Mouse (Mus musculus): ENCODE data around the gene Mras. TPM values are rescaled to one million over a fixed set of nuclear protein-coding genes. Genes with fewer than 3 reads are reported as not detected.

The Mras gene
- polyA plus RNA-seq, 1 experiment from 2014 or later = 10.8 TPM

DNA sequence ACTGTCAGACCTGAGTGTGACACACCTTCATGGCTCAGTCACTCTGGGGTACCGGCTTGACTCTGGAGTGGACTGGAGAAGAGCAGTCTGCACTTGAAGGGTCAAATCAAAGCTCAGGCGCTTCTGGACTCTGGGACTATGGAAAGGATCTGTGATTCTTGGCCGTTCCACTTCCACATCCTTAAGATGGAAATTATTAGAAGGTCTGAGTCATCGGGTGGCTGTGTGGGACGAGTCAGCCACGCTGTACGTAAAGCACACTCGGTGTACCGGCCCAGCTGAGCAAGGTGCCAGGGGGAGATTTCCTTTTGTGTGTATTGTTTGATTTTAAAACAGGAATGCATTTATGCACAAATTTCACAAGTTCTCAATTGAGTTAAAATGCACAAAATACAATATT, 75.2 kb downstream of the Mras start:
- Histone ChIP-seq H3K9me3 (no peaks in the 10 kb centered on the region), H3K4me3 (no peak overlapping the region), H3K27me3 (replicated peaks; ENCODE audit: low read depth, poor library complexity, severe bottlenecking) (peaks cover 38% of the 10 kb centered on the region), H3K27ac (replicated peaks) (no peak overlapping the region), H3K36me3 (replicated peaks) (no peaks in the 10 kb centered on the region), H3K4me1 (peaks cover 15% of the 10 kb centered on the region)
- 91% methylated on average over 9 of the region's 9 CpGs for WGBS
- no peak for DNase-seq (ENCODE audit: low spot score)

- H3K36me3 ChIP-seq (replicated peaks) = no peaks in the 10 kb centered on the region
- peaks cover 62% of the 10 kb centered on the region for H3K27me3 ChIP-seq (replicated peaks; ENCODE audit: low read depth, poor library complexity, severe bottlenecking)
- H3K27ac ChIP-seq (replicated peaks) = no peak overlapping the region
- H3K4me3 ChIP-seq = no peak overlapping the region
- WGBS = 89% methylated on average over 15 of the region's 15 CpGs
- no peaks in the 10 kb centered on the region for H3K9me3 ChIP-seq
- H3K4me1 ChIP-seq = peaks cover 22% of the 10 kb centered on the region
- DNase-seq (ENCODE audit: low spot score) = no peak
Measured at GRCm38 (mm10) chr9:99359012-99359411, 78.2 kb downstream of the Mras start.

GRCm38 (mm10) chr9:99357921-99358692, 79.1 kb downstream of the Mras start, which contains the start of gene Esyt3:
Gene Esyt3, minus strand, starts transcription at chr9:99358557.
- Histone ChIP-seq H3K4me3 (peak within 1 kb of the TSS; percentile 64), H3K27ac (replicated peaks) (no peak within 1 kb of the TSS; the same call in 1 of the 2 replicates), H3K9me3 (no peaks in the 10 kb centered on the region), H3K36me3 (replicated peaks) (no peaks in the 10 kb centered on the region), H3K4me1 (peaks cover 22% of the 10 kb centered on the region), H3K27me3 (replicated peaks; ENCODE audit: low read depth, poor library complexity, severe bottlenecking) (peaks cover 62% of the 10 kb centered on the region)
- peak; percentile 61 for DNase-seq (ENCODE audit: low spot score)
- under 1% methylated on average over 66 of the region's 66 CpGs for WGBS

GRCm38 (mm10) chr9:99357561-99357920, 79.6 kb downstream of the Mras start:
- Histone ChIP-seq H3K4me3 (peak overlapping the region; percentile 64), H3K4me1 (peaks cover 22% of the 10 kb centered on the region), H3K27ac (replicated peaks) (no peak overlapping the region), H3K36me3 (replicated peaks) (no peaks in the 10 kb centered on the region), H3K27me3 (replicated peaks; ENCODE audit: low read depth, poor library complexity, severe bottlenecking) (peaks cover 62% of the 10 kb centered on the region), H3K9me3 (no peaks in the 10 kb centered on the region)
- WGBS = 4% methylated on average over 19 of the region's 19 CpGs
- peak; percentile 33 for DNase-seq (ENCODE audit: low spot score)

DNA sequence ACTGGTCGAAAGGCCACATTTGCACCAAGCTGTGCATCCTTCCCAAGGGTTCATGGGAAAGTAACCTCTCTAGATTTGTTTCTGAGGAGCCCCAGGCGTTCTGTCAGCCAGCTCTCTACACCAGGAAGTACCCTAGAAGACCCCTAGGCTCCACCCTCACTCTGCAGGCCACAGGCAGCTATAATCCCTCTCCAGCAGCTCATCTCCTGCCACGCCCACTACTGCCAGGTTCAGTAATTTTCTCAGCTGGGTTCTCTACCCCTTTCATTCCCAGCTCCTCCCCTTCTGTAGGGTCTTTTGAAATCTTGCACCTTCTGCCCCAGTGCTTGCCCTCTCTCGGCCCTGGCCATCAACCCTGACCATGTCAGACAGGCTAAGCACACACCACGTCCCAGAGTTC, 81.2 kb downstream of the Mras start:
- H3K27me3 ChIP-seq (replicated peaks; ENCODE audit: low read depth, poor library complexity, severe bottlenecking) = peaks cover 62% of the 10 kb centered on the region

DNA sequence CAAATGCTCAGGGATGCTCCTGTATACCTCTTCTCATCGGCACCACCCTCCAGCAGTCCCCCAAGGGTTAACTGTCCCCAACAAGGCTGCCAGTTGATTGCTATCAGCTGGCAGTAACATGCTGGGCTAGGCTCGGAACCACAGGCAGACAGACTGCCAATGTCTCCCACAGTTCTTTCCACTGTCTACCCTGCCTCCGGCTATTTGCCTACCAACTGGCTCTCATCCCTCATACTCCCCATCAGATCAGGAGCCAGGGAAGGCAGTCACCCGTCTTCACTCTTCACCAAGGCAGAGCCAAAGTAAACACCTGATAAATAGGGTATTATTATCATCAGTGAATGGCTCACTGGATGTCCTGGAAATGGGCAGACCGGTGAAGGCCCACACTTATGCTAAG, 82.4 kb downstream of the Mras start:
- Histone ChIP-seq H3K36me3 (replicated peaks) (no peaks in the 10 kb centered on the region), H3K4me3 (no peak overlapping the region), H3K4me1 (peaks cover 22% of the 10 kb centered on the region), H3K9me3 (no peaks in the 10 kb centered on the region), H3K27ac (replicated peaks) (no peak overlapping the region), H3K27me3 (replicated peaks; ENCODE audit: low read depth, poor library complexity, severe bottlenecking) (peaks cover 52% of the 10 kb centered on the region)
- WGBS = 63% methylated on average over 5 of the region's 5 CpGs
- no peak for DNase-seq (ENCODE audit: low spot score)

More for the DNA sequence above, 81.2 kb downstream of the Mras start:
- Histone ChIP-seq H3K9me3 (no peaks in the 10 kb centered on the region), H3K4me1 (peaks cover 22% of the 10 kb centered on the region), H3K4me3 (no peak overlapping the region), H3K36me3 (replicated peaks) (no peaks in the 10 kb centered on the region), H3K27ac (replicated peaks) (no peak overlapping the region)
- no peak for DNase-seq (ENCODE audit: low spot score)
- 22% methylated on average over 5 of the region's 5 CpGs for WGBS

GRCm38 (mm10) chr9:99353390-99353789, 83.8 kb downstream of the Mras start:
- Histone ChIP-seq H3K9me3 (no peaks in the 10 kb centered on the region), H3K36me3 (replicated peaks) (no peaks in the 10 kb centered on the region), H3K27me3 (replicated peaks; ENCODE audit: low read depth, poor library complexity, severe bottlenecking) (peaks cover 38% of the 10 kb centered on the region), H3K4me1 (peaks cover 20% of the 10 kb centered on the region), H3K4me3 (no peak overlapping the region), H3K27ac (replicated peaks) (no peak overlapping the region)
- no peak for DNase-seq (ENCODE audit: low spot score)
- 69% methylated on average over 6 of the region's 6 CpGs for WGBS

GRCm38 (mm10) chr9:99352964-99353363, 84.2 kb downstream of the Mras start:
- H3K9me3 ChIP-seq = no peaks in the 10 kb centered on the region
- no peak overlapping the region for H3K4me3 ChIP-seq
- H3K27ac ChIP-seq (replicated peaks) = no peak overlapping the region
- 72% methylated on average over 4 of the region's 4 CpGs for WGBS
- peaks cover 34% of the 10 kb centered on the region for H3K27me3 ChIP-seq (replicated peaks; ENCODE audit: low read depth, poor library complexity, severe bottlenecking)
- H3K4me1 ChIP-seq = peaks cover 16% of the 10 kb centered on the region
- no peaks in the 10 kb centered on the region for H3K36me3 ChIP-seq (replicated peaks)
- no peak for DNase-seq (ENCODE audit: low spot score)

DNA sequence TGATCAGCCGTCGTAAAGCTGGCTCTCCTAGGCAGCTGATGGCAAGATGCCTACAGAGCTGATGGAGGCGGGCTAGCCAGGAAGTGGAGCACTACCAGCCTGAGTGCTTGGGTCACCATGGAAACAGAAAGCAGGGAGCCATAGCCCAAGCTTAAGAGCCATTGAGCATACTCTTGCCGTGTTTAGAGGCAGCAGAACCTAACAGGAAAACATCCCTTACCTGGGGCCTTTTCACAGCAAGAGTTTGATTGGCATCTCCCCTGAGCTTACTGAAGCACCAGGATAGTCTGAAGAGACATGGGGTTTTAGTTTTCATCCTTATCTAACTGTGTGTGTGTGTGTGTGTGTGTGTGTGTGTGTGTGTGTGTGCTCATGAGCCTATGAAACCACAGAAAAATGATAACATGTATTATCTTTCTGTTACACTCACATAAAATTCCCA, 91.8 kb downstream of the Mras start:
- H3K27ac ChIP-seq (replicated peaks) = no peak overlapping the region
- no peak for DNase-seq (ENCODE audit: low spot score)
- WGBS = 63% methylated on average over 4 of the region's 4 CpGs
- no peaks in the 10 kb centered on the region for H3K36me3 ChIP-seq (replicated peaks)
- H3K27me3 ChIP-seq (replicated peaks; ENCODE audit: low read depth, poor library complexity, severe bottlenecking) = no peaks in the 10 kb centered on the region
- no peaks in the 10 kb centered on the region for H3K9me3 ChIP-seq
- no peaks in the 10 kb centered on the region for H3K4me1 ChIP-seq
- no peak overlapping the region for H3K4me3 ChIP-seq

DNA sequence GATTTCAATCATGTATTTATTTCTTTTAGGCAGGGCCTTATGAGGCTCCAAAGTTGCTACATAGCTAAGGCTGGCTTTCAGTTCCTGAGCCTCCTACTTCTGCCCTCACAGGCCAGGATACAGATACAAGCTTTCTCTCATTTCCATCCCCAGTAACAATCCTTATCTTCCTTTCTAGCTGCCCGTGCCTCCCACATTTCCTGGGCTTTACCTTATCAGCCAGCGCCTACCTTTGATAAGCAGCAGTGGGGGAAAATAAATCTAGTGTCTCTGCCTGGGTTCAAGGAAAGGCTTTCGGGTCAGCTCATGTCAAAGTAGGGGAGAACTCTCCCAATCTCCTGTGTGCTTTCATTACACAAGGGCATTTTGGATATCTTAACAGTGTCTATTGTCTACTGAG, 95.6 kb downstream of the Mras start:
- H3K4me3 ChIP-seq = no peak overlapping the region
- H3K27ac ChIP-seq (replicated peaks) = no peak overlapping the region
- no peaks in the 10 kb centered on the region for H3K27me3 ChIP-seq (replicated peaks; ENCODE audit: low read depth, poor library complexity, severe bottlenecking)
- DNase-seq (ENCODE audit: low spot score) = no peak
- H3K36me3 ChIP-seq (replicated peaks) = no peaks in the 10 kb centered on the region
- H3K9me3 ChIP-seq = no peaks in the 10 kb centered on the region
- H3K4me1 ChIP-seq = no peaks in the 10 kb centered on the region; the same call in 1 of the 2 replicates
- 79% methylated on average over 3 of the region's 3 CpGs for WGBS

DNA sequence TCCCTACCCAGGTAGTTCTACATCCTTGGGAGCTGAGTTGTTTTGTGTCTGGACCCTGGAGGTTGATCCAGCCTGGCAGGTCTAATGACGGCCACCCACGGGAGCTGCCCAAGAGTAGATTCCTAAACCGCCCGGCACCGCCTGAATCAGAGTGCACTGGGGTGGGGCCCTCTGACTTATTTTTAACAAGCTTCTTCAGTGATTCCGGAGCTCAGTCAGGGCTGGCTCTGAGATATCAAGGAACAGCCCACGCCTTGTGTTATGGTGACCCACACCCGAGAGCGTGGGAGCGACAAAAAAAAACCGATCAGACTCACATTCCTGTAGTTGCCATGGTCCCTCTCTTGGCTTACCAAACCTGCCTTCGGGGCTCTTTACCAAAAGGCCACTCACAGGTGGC, 97.1 kb downstream of the Mras start:
- H3K9me3 ChIP-seq = no peaks in the 10 kb centered on the region
- no peaks in the 10 kb centered on the region; the same call in 1 of the 2 replicates for H3K4me1 ChIP-seq
- no peak overlapping the region for H3K27ac ChIP-seq (replicated peaks)
- no peak for DNase-seq (ENCODE audit: low spot score)
- 87% methylated on average over 12 of the region's 12 CpGs for WGBS
- no peaks in the 10 kb centered on the region for H3K36me3 ChIP-seq (replicated peaks)
- H3K4me3 ChIP-seq = no peak overlapping the region
- no peaks in the 10 kb centered on the region for H3K27me3 ChIP-seq (replicated peaks; ENCODE audit: low read depth, poor library complexity, severe bottlenecking)

- H3K27me3 ChIP-seq (replicated peaks; ENCODE audit: low read depth, poor library complexity, severe bottlenecking) = no peaks in the 10 kb centered on the region
- H3K27ac ChIP-seq (replicated peaks) = no peak overlapping the region
- no peaks in the 10 kb centered on the region for H3K9me3 ChIP-seq
- H3K4me3 ChIP-seq = no peak overlapping the region
- no peak for DNase-seq (ENCODE audit: low spot score)
- no peaks in the 10 kb centered on the region; the same call in 1 of the 2 replicates for H3K4me1 ChIP-seq
- WGBS = 84% methylated on average over 1 of the region's 1 CpGs
- H3K36me3 ChIP-seq (replicated peaks) = no peaks in the 10 kb centered on the region
Measured at GRCm38 (mm10) chr9:99339182-99339581, 98.0 kb downstream of the Mras start.

- Histone ChIP-seq H3K4me3 (no peak overlapping the region), H3K9me3 (no peaks in the 10 kb centered on the region), H3K36me3 (replicated peaks) (no peaks in the 10 kb centered on the region), H3K4me1 (no peaks in the 10 kb centered on the region; the same call in 1 of the 2 replicates), H3K27ac (replicated peaks) (no peak overlapping the region), H3K27me3 (replicated peaks; ENCODE audit: low read depth, poor library complexity, severe bottlenecking) (no peaks in the 10 kb centered on the region)
- WGBS = 94% methylated on average over 1 of the region's 1 CpGs
- DNase-seq (ENCODE audit: low spot score) = no peak
Measured at GRCm38 (mm10) chr9:99338293-99338692, 98.9 kb downstream of the Mras start.
